Mouse (Mus musculus): ENCODE results near the gene Adgrg7. TPM values are rescaled to one million over a fixed set of nuclear protein-coding genes. Genes with fewer than 3 reads are reported as not detected.
A peak's percentile ranks its signal among the peaks of the same experiment; 100 is the strongest.

Adgrg7 gene
- polyA plus RNA-seq, 1 experiment, result 0.04 TPM

DNA sequence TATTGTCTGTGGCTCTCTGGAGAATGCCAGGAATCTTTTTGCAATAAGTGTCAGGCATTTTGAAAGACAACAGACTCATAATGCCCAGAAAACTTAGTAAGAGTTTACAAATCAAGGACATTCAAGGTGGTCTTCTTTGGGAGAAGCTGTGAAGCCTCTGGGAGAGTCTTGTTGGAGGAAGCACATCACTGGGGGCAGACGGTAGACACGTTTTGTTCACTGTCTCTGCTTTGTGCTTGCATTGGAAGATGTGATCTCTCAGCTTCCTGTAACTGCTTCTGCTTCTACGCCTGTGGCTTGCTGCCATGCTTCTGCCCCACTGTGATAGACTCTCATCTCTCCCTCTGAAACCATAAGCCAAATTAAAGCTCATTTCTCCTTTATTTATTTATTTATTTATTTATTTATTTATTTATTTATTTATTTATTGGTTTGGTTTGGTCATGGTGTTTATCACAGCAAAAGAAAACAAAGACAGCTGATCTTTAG lies 3.9 kb upstream of the Adgrg7 start:
- Histone ChIP-seq H3K4me3 (ENCODE audit: extremely low read depth, insufficient read depth, insufficient read length) (no peak overlapping the region), H3K36me3 (ENCODE audit: control insufficient read depth, insufficient read depth, low read length) (no peaks in the 10 kb centered on the region), H3K27me3 (ENCODE audit: control insufficient read depth, insufficient read depth, low read length) (no peaks in the 10 kb centered on the region), H3K4me1 (ENCODE audit: control insufficient read depth, insufficient read depth, insufficient read length) (no peaks in the 10 kb centered on the region), H3K27ac (ENCODE audit: insufficient read depth, low read length) (no peak overlapping the region)
- DNase-seq (ENCODE audit: low read depth in 1 of 2, low spot score in 2 of 2), result no peak
- WGBS, result 67% methylated on average over 3 of the region's 3 CpGs
- no peak for TF ChIP-seq POLR2A (IDR thresholded peaks at IDR 0.05; ENCODE audit: low read depth, low read length)
- TF ChIP-seq CTCF (IDR thresholded peaks at IDR 0.05; ENCODE audit: extremely low read depth, insufficient read depth, insufficient read length, insufficient replicate concordance), result no peak

DNA sequence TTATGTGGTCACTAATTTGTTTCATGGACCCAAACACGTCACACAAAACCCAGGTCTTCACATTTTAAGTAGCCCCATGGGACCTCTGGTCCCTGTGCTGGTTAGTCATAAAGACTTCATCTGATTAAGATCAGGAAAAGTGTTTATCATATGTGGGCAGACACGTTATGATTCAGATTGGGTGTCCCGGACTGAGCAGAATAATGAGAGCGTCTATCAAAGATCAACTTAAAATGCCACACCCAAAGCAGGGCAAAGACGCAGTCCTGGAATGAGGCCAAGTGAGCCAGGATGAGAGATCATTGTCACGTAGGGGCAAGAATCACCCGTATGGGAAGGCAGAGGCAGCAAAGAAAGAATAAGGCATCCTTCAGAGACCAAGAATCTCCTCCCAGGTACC lies 3.2 kb upstream of the Adgrg7 start:
- 74% methylated on average over 7 of the region's 7 CpGs for WGBS
- Histone ChIP-seq H3K27ac (ENCODE audit: insufficient read depth, low read length) (no peak overlapping the region), H3K4me3 (ENCODE audit: extremely low read depth, insufficient read depth, insufficient read length) (no peak overlapping the region), H3K36me3 (ENCODE audit: control insufficient read depth, insufficient read depth, low read length) (no peaks in the 10 kb centered on the region), H3K27me3 (ENCODE audit: control insufficient read depth, insufficient read depth, low read length) (no peaks in the 10 kb centered on the region), H3K4me1 (ENCODE audit: control insufficient read depth, insufficient read depth, insufficient read length) (no peaks in the 10 kb centered on the region)
- no peak for TF ChIP-seq CTCF (IDR thresholded peaks at IDR 0.05; ENCODE audit: extremely low read depth, insufficient read depth, insufficient read length, insufficient replicate concordance)
- no peak for TF ChIP-seq POLR2A (IDR thresholded peaks at IDR 0.05; ENCODE audit: low read depth, low read length)
- DNase-seq (ENCODE audit: low read depth in 1 of 2, low spot score in 2 of 2), result no peak

DNA sequence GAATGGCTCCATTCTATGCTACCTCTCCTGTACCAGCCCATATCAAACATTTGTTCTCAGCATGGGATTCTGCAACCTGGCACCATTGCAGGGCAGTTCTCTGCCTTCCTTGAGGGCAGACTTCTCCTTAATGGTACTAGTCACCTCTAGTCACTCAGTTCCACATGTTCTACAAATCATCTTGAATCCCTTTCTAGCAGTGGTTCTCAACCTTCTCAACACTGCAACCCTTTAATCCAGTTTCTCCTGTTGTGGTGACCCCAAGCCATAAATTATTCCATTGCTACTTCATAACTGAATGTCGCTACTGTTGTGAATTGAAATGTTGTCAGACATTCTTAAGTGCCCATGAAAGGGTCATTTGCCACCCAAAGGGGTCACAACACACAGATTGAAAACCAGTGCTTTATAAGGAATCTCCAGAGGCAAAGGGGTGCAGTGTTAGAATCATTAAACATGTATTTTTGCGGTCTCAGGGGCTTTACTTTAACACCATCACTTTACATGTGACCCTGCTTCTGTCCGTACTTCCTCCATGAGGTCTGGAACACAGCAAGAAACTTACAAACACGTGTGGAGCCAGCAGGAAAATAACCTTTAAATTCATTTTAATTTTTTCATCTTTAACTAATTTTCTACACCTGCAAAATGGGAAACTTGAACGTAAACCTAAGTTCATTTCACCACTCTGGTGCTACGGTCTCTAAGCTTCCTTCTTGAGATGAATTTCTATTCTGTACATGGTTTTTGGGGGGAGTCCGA lies 1.1 kb downstream of the Adgrg7 start:
- Histone ChIP-seq H3K36me3 (ENCODE audit: control insufficient read depth, insufficient read depth, low read length) (no peaks in the 10 kb centered on the region), H3K27me3 (ENCODE audit: control insufficient read depth, insufficient read depth, low read length) (no peaks in the 10 kb centered on the region), H3K27ac (ENCODE audit: insufficient read depth, low read length) (no peak overlapping the region), H3K4me1 (ENCODE audit: control insufficient read depth, insufficient read depth, insufficient read length) (no peaks in the 10 kb centered on the region), H3K4me3 (ENCODE audit: extremely low read depth, insufficient read depth, insufficient read length) (no peak overlapping the region)
- 71% methylated on average over 7 of the region's 7 CpGs for WGBS
- TF ChIP-seq CTCF (IDR thresholded peaks at IDR 0.05; ENCODE audit: extremely low read depth, insufficient read depth, insufficient read length, insufficient replicate concordance) (no peak), POLR2A (IDR thresholded peaks at IDR 0.05; ENCODE audit: low read depth, low read length) (no peak)
- DNase-seq (ENCODE audit: low read depth in 1 of 2, low spot score in 2 of 2), result no peak

DNA sequence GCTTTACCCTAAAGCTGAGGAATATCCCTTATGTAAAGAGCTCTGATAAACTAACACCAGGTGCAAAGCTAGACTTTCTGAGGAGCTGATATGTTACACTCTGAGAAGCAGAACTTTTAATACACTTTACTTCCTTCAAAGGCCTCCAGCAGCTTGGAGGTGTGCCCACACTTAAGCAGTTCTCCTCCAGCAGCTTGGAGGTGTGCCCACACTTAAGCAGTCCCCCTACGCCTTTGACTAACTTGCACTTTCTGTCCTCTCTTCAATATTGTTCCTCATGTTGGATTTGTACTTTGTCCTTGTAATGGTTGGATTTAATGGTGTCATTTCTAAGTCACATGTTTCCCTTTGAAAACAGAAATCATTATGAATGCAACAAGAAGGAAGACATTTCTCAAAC lies 1.9 kb downstream of the Adgrg7 start:
- H3K4me1 ChIP-seq (ENCODE audit: control insufficient read depth, insufficient read depth, insufficient read length), result no peaks in the 10 kb centered on the region
- TF ChIP-seq CTCF (IDR thresholded peaks at IDR 0.05; ENCODE audit: extremely low read depth, insufficient read depth, insufficient read length, insufficient replicate concordance) (no peak), POLR2A (IDR thresholded peaks at IDR 0.05; ENCODE audit: low read depth, low read length) (no peak)

DNA sequence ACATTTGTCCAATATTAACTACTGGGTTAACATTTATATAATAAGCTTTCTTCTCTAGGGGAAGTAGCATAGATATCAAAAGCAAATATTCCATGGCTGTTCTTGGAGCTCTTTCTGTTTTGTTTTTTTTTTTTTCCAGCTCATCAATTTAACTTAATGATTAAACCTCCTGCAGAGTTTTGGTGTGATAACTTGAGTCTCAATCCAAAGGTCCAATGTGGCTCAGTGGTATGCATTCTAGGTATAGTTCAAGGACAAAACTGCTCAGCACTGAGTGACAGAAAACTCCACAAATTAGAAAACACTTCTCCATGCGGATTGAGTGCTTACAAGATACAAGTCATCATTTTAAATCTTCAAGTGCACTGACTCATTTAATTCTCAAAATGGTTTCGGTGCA lies 9.7 kb downstream of the Adgrg7 start:
- 93% methylated on average over 2 of the region's 2 CpGs for WGBS
- no peaks in the 10 kb centered on the region for H3K4me1 ChIP-seq (ENCODE audit: control insufficient read depth, insufficient read depth, insufficient read length)

More for the DNA sequence above, 1.9 kb downstream of the Adgrg7 start:
- H3K27ac ChIP-seq (ENCODE audit: insufficient read depth, low read length), result no peak overlapping the region
- no peak for DNase-seq (ENCODE audit: low read depth in 1 of 2, low spot score in 2 of 2)
- no peaks in the 10 kb centered on the region for H3K36me3 ChIP-seq (ENCODE audit: control insufficient read depth, insufficient read depth, low read length)
- H3K4me3 ChIP-seq (ENCODE audit: extremely low read depth, insufficient read depth, insufficient read length), result no peak overlapping the region
- no peaks in the 10 kb centered on the region for H3K27me3 ChIP-seq (ENCODE audit: control insufficient read depth, insufficient read depth, low read length)
- 50% methylated on average over 1 of the region's 1 CpGs for WGBS

DNA sequence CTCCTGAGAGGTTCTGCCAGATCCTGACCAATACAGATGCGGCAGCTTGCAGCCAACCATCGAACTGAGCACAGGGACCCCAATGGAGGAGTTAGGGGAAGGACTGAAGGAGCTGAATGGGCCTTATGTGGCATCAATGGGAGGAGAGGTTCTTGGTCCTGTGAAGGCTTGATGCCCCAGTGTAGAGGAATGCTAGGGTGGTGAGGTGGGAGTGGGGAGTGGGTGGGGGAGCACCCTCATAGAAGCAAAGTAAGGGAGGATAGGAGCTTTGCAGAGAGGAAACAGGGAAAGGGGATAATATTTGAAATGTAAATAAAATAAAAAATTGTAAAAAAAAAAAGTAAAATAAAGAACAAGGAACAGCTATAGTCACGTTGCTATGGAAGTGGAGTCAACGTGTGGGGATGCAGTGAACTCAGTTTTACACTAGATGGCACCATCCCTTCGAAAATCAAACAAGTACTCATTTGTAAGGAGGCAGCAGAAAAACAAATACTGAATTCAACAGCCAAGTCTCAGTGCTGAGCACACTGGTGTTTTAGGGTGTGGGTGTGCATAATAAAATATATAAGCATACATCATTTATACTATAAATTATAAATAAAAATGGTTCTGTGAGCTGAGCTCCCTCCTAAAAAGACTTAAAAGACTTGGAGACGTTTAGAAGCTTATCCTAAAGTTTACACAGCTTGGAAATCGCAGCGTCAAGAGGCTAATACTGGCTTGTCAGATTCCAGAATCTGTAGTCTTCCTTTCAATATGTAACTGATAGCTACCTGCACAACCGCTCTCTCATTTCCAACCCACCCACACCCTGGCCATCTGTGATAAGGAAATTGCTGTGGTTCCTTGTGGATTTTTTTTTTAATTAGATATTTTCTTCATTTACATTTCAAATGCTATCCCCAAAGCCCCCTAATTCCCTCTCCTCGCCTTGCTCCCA lies 24.2 kb downstream of the Adgrg7 start:
- H3K27ac ChIP-seq (ENCODE audit: insufficient read depth, low read length), result no peak overlapping the region
- H3K4me3 ChIP-seq (ENCODE audit: extremely low read depth, insufficient read depth, insufficient read length), result no peak overlapping the region
- H3K4me1 ChIP-seq (ENCODE audit: control insufficient read depth, insufficient read depth, insufficient read length), result no peaks in the 10 kb centered on the region
- TF ChIP-seq POLR2A (IDR thresholded peaks at IDR 0.05; ENCODE audit: low read depth, low read length) (no peak), CTCF (IDR thresholded peaks at IDR 0.05; ENCODE audit: extremely low read depth, insufficient read depth, insufficient read length, insufficient replicate concordance) (peak; percentile 13; the same call in 1 of the 2 replicates)
- DNase-seq (ENCODE audit: low read depth in 1 of 2, low spot score in 2 of 2), result peak in 1 of 2 experiments; percentile 7
- H3K27me3 ChIP-seq (ENCODE audit: control insufficient read depth, insufficient read depth, low read length), result no peaks in the 10 kb centered on the region
- 58% methylated on average over 10 of the region's 10 CpGs for WGBS
- no peaks in the 10 kb centered on the region for H3K36me3 ChIP-seq (ENCODE audit: control insufficient read depth, insufficient read depth, low read length)

More for the DNA sequence above, 9.7 kb downstream of the Adgrg7 start:
- Histone ChIP-seq H3K27ac (ENCODE audit: insufficient read depth, low read length) (no peak overlapping the region), H3K4me3 (ENCODE audit: extremely low read depth, insufficient read depth, insufficient read length) (no peak overlapping the region), H3K27me3 (ENCODE audit: control insufficient read depth, insufficient read depth, low read length) (no peaks in the 10 kb centered on the region), H3K36me3 (ENCODE audit: control insufficient read depth, insufficient read depth, low read length) (no peaks in the 10 kb centered on the region)
- no peak for DNase-seq (ENCODE audit: low read depth in 1 of 2, low spot score in 2 of 2)
- no peak for TF ChIP-seq CTCF (IDR thresholded peaks at IDR 0.05; ENCODE audit: extremely low read depth, insufficient read depth, insufficient read length, insufficient replicate concordance)
- TF ChIP-seq POLR2A (IDR thresholded peaks at IDR 0.05; ENCODE audit: low read depth, low read length), result no peak
